Comparison of ENCODE assay signal across 8 mouse cellular contexts in the genomic region with DNA sequence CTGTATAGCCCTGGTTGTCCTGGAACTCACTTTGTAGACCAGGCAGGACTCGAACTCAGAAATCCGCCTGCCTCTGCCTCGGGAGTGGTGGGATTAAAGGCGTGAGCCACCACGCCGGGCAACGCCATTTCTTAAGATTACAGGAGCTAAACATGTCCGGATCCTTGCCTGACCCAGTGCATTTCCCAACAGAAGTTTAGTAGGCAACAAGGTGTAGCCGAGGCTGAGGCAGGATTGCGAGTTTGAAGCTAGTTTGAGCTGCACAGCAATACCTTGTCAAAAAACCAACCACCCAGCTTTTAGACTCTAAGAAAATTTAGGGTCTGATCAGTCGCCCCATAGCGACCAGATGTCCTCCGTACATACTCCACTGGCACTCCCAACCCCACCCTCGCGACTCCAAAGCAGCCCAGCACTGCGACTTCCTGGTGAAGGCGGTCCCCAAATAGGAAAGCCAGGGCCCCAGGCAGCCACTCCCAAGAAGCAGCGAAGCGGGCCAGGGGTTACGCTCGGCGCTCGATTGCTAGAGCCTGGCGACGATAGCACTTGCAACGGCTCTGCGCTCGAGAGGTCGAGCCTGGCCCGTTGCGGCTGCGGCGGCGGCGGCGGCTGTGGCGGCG. TPM values are rescaled to one million over a fixed set of nuclear protein-coding genes. Genes with fewer than 3 reads are reported as not detected.
DNase-seq lines count a peak whose midpoint lies in the region; ATAC-seq lines count a peak whose summit lies in the region.

A gene (plus strand): TSS at position 584 of the 620 bp plus-strand sequence.
A gene (plus strand): TSS at position 597 of the 620 bp plus-strand sequence.

- H3K27me3 ChIP-seq in hindbrain, embryonic 11.5 days (ENCODE audit: control insufficient read depth, insufficient read depth, low read length): no peaks in the 10 kb centered on the region

- peak within 1 kb of the TSS; percentile 92 for H3K27ac ChIP-seq in hindbrain, embryonic 11.5 days (ENCODE audit: low read depth, low read length)

- peak within 1 kb of the TSS; percentile 82 for H3K4me3 ChIP-seq in hindbrain, embryonic 11.5 days (ENCODE audit: low read depth, low read length)

- no peaks in the 10 kb centered on the region for H3K9me3 ChIP-seq in hindbrain, embryonic 11.5 days (ENCODE audit: control insufficient read depth, low read length)

- no peaks in the 10 kb centered on the region for H3K36me3 ChIP-seq in hindbrain, embryonic 11.5 days (ENCODE audit: control insufficient read depth, insufficient read depth, low read length)

- 9% methylated on average over 29 of the region's 38 CpGs for WGBS in hindbrain, embryonic 11.5 days

- ATAC-seq in hindbrain, embryonic 11.5 days (ENCODE audit: low FRiP score): peak; percentile 95

- peak; percentile 96 for DNase-seq in NIH3T3 (ENCODE audit: low read depth)
- DNase-seq in cerebellum, adult 9-11 months: peak; percentile 92
- DNase-seq in frontal cortex, adult 2 months (ENCODE audit: extremely low spot score in 1 of 2, low spot score in 1 of 2): peak; percentile 79 to 95
- DNase-seq in hindbrain, embryonic 11.5 days (ENCODE audit: low spot score): peak; percentile 95
- peak; percentile 90 to 94 for DNase-seq in layer of hippocampus, postnatal 10 days (ENCODE audit: low spot score in 2 of 2)
- peak; percentile 97 for DNase-seq in lung, postnatal 14 days
- peak; percentile 76 for DNase-seq in retina, adult 2 months (ENCODE audit: low read depth, low spot score)
- peak; percentile 95 to 96 for DNase-seq in thymus, postnatal 36 days

- peak within 1 kb of the TSS; percentile 86 for H3K9ac ChIP-seq in hindbrain, embryonic 11.5 days (ENCODE audit: low read depth, low read length)

- H3K4me1 ChIP-seq in hindbrain, embryonic 11.5 days (replicated peaks; ENCODE audit: control insufficient read depth, insufficient read depth, low read length): no peaks in the 10 kb centered on the region; the same call in 1 of the 2 replicates

- H3K4me2 ChIP-seq in hindbrain, embryonic 11.5 days (replicated peaks; ENCODE audit: low read depth, low read length): peak within 1 kb of the TSS; percentile 37

RNA-seq across cellular contexts. Expression of the first gene that starts in this region (rescaled TPM):
- polyA plus RNA-seq in frontal cortex, adult 2 months (2012; rRNA removed): 33.0 TPM in 2 replicates
- polyA plus RNA-seq in hindbrain, embryonic 11.5 days (2014; fragmentation: Nextera tagmentation; extraction: Ambion mirVana): 30.8 and 31.0 TPM in 2 replicates
- total RNA-seq in layer of hippocampus, postnatal 10 days (2021): 10 to 100 TPM; 26.5 to 29.3 TPM

RNA-seq across cellular contexts. Expression of the second gene that starts in this region (rescaled TPM):
- 0.76 and 1.8 TPM in 2 replicates for polyA plus RNA-seq in frontal cortex, adult 2 months (2012; rRNA removed)
- polyA plus RNA-seq in hindbrain, embryonic 11.5 days (2014; fragmentation: Nextera tagmentation; extraction: Ambion mirVana): 0.94 and 1.9 TPM in 2 replicates
- total RNA-seq in layer of hippocampus, postnatal 10 days (2021): 1 to 10 TPM; 5.4 to 7.9 TPM

Comparison
In these comparisons a context has a peak if more than half of its experiments do, and no peak if none do; other contexts are left out.
1. Peak in every context shown above with its lines: DNase-seq, ATAC-seq, H3K4me3 ChIP-seq and H3K27ac ChIP-seq.